Comparison of ENCODE assay signal across 23 mouse cellular contexts in the genomic region with DNA sequence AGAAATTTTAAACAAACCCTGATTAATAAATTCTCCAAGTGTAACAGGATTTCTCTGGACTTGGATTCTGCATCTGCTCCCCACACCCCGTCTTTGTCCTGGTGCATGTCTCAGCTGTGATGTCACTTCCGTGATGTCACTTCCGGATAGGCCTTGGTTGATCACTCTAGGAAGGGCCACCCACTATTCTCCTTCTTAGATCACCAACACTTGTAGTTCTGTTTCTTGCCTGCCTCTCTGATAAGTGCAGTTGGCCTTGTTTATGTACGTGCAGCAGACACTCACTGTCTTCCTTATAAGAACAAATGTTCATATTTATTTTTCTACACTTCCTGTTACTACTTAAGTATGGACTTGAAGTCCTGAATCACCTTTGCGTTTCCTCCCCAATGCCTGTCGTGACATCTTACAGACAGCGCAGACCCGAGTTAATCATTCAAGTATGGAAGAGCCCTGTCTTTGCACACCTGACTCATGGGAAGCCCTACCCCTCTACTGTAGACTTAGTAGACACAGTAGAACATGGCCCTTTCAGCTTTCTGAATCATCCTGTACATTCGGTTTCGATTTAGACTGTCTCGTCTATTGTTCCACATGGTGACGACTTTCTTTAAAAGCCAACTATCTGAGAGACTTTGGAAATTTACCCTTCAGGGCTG. TPM values are rescaled to one million over a fixed set of nuclear protein-coding genes. Genes with fewer than 3 reads are reported as not detected.
"Had no signal": no experiment of that assay in that cellular context is flagged by ENCODE, and none has a peak within 500 bp of the region (broad histone marks: within the 10 kb centered on the region; RNA-seq: fewer than 3 reads in every experiment).

No protein-coding gene starts in this region.

- H3K9ac ChIP-seq: kidney, embryonic 15.5 days; limb, embryonic 12.5 days; limb, embryonic 15.5 days; liver, embryonic 14.5 days; liver, postnatal 0 days; lung, embryonic 14.5 days; midbrain, embryonic 12.5 days; midbrain, embryonic 15.5 days; neural tube, embryonic 12.5 days; neural tube, embryonic 15.5 days had no signal

- H3K4me1 ChIP-seq: kidney, embryonic 15.5 days; limb, embryonic 12.5 days; limb, embryonic 15.5 days; midbrain, embryonic 12.5 days; midbrain, embryonic 15.5 days; neural tube, embryonic 12.5 days; neural tube, embryonic 15.5 days had no signal

- H3K9me3 ChIP-seq: kidney, embryonic 15.5 days; limb, embryonic 12.5 days; limb, embryonic 15.5 days; midbrain, embryonic 12.5 days; midbrain, embryonic 15.5 days; neural tube, embryonic 12.5 days; neural tube, embryonic 15.5 days had no signal

- H3K4me3 ChIP-seq: kidney, embryonic 15.5 days; limb, embryonic 12.5 days; limb, embryonic 15.5 days; midbrain, embryonic 12.5 days; midbrain, embryonic 15.5 days; neural tube, embryonic 12.5 days; neural tube, embryonic 15.5 days had no signal

- H3K27me3 ChIP-seq: limb, embryonic 15.5 days; midbrain, embryonic 12.5 days; midbrain, embryonic 15.5 days; neural tube, embryonic 12.5 days; neural tube, embryonic 15.5 days had no signal

- H3K4me2 ChIP-seq: kidney, embryonic 15.5 days; limb, embryonic 12.5 days; limb, embryonic 15.5 days; liver, embryonic 11.5 days; lung, embryonic 14.5 days; midbrain, embryonic 12.5 days; midbrain, embryonic 15.5 days; neural tube, embryonic 12.5 days; neural tube, embryonic 15.5 days had no signal

- H3K27ac ChIP-seq: kidney, embryonic 15.5 days; limb, embryonic 12.5 days; limb, embryonic 15.5 days; liver, embryonic 14.5 days; macrophage; midbrain, embryonic 12.5 days; midbrain, embryonic 15.5 days; neural tube, embryonic 12.5 days; neural tube, embryonic 15.5 days had no signal

- DNase-seq: kidney, adult 8-10 months; kidney, postnatal 10 days; kidney, postnatal 36 days; left cerebral cortex, postnatal 4 days; liver, postnatal 0 days; lung, embryonic 14.5 days; retina, postnatal 1 day; thymus, adult 18-20 months; thymus, postnatal 14 days; thymus, postnatal 4 days had no signal

- ATAC-seq: liver, postnatal 0 days; lung, postnatal 0 days; midbrain, embryonic 15.5 days had no signal

- H3K36me3 ChIP-seq: kidney, embryonic 15.5 days; limb, embryonic 12.5 days; limb, embryonic 15.5 days; midbrain, embryonic 12.5 days; midbrain, embryonic 15.5 days; neural tube, embryonic 12.5 days; neural tube, embryonic 15.5 days had no signal

RNA-seq across cellular contexts. Expression of a gene that starts 4.7 kb away (rescaled TPM):
- polyA plus RNA-seq: kidney, embryonic 15.5 days; limb, embryonic 12.5 days; limb, embryonic 15.5 days; liver, embryonic 11.5 days; liver, embryonic 14.5 days; liver, postnatal 0 days; lung, embryonic 14.5 days; lung, postnatal 0 days; macrophage; midbrain, embryonic 12.5 days; midbrain, embryonic 15.5 days; neural tube, embryonic 12.5 days; neural tube, embryonic 15.5 days; stomach, embryonic 14.5 days; testis, adult 2 months had no signal

RNA-seq across cellular contexts. Expression of a gene that starts 12.7 kb away (rescaled TPM):
- polyA plus RNA-seq: kidney, embryonic 15.5 days; limb, embryonic 12.5 days; limb, embryonic 15.5 days; liver, embryonic 11.5 days; liver, embryonic 14.5 days; liver, postnatal 0 days; lung, postnatal 0 days; macrophage; midbrain, embryonic 12.5 days; midbrain, embryonic 15.5 days; neural tube, embryonic 12.5 days; neural tube, embryonic 15.5 days; testis, adult 2 months had no signal

RNA-seq across cellular contexts. Expression of a gene that starts 15.9 kb away (rescaled TPM):
- polyA plus RNA-seq: macrophage; testis, adult 2 months had no signal

RNA-seq across cellular contexts. Expression of a gene that starts 18.3 kb away (rescaled TPM):
- polyA plus RNA-seq: macrophage; testis, adult 2 months had no signal
